Mouse (Mus musculus): ENCODE measurements at regions not wholly inside any gene's neighbourhood (a gene's known extent, or its start where the extent isn't known, plus 50 kb on each side); places are given as distances from the start of the nearest gene placed in this dataset.

- DNase-seq (ENCODE audit: low spot score in 2 of 2) = no peak
These were observed 55.5 kb upstream of the Prickle1 start for GRCm38 (mm10) chr15:93650981-93651757.

- no peak for DNase-seq (ENCODE audit: low spot score in 2 of 2)
These were observed 54.4 kb upstream of the Prickle1 start for GRCm38 (mm10) chr15:93650009-93650522.

GRCm38 (mm10) chr15:93648646-93649045 is 53.0 kb upstream of the Prickle1 start:
- no peak for DNase-seq (ENCODE audit: low spot score in 2 of 2)

- DNase-seq (ENCODE audit: low spot score in 2 of 2) = no peak
These were observed 51.1 kb upstream of the Prickle1 start for GRCm38 (mm10) chr15:93646820-93647219.

GRCm38 (mm10) chr15:93645950-93646349 is 50.3 kb upstream of the Prickle1 start:
- no peak for DNase-seq (ENCODE audit: low spot score in 2 of 2)
